8 mouse cellular contexts compared by ENCODE assay signal in the genomic region with DNA sequence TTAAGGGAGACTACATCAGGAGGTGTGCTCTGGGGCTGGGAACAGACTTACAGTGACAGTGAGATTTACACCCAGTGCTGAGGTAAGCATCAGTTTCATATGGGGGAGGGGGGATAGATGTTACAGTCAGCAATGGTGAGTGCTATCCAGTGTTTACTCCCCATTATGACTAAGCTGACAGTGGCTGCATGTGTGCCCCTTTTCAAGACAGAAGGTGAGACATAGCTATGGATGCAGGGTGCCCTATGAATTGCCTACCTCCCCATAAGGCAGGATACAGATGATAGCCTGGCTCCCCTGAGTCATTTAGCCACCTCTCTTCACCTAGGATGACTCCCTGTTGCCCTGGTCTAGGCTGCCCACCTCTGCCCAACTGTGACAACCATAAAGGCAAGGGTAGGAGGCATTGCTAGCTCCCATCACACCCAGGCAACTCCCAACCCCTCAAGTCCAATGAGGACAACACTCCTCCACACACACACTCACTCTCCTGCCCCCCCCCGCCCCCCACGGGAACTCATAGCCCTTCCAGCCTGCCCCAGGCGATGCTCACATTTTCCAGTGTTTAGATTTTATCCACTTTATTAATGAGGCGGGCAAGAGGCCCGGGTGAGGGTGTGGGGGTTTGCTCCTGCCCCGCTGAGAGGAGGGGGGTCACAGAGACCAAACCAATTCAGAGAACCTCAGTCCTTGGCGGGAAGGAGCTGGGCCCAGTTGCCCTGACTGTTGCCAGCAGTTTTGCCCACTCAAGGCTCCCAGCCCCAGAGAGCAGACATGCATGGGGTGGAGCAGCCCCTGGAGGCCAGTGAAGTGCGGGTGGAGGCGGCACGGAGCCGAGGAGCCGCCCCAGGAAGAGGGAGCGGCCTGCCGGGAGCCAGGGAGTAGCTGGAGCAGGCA. TPM values are rescaled to one million over a fixed set of nuclear protein-coding genes. Genes with fewer than 3 reads are reported as not detected.
A peak's percentile ranks its signal among the peaks of the same experiment; 100 is the strongest.
DNase-seq lines count a peak whose midpoint lies in the region; ATAC-seq and TF ChIP-seq lines count a peak whose summit lies in the region.

Gene Ptger1, plus strand, starts transcription at position 710 of the 897 bp plus-strand sequence.

- no peak for ATAC-seq in forebrain, embryonic 12.5 days (ENCODE audit: low FRiP score)
- ATAC-seq in stomach, postnatal 0 days (ENCODE audit: low FRiP score, low TSS enrichment) = peak; percentile 55

- no peaks in the 10 kb centered on the region for H3K9me3 ChIP-seq in forebrain, embryonic 12.5 days
- H3K9me3 ChIP-seq in stomach, postnatal 0 days (ENCODE audit: control insufficient read depth, low read length) = no peaks in the 10 kb centered on the region

- 0 out of 2 replicates have a peak within 1 kb of the TSS, but pooled peaks have one; percentile 31 for H3K27ac ChIP-seq in forebrain, embryonic 12.5 days
- H3K27ac ChIP-seq in stomach, postnatal 0 days (replicated peaks) = peak within 1 kb of the TSS; percentile 76

- DNase-seq in ovary, adult 18-20 months (ENCODE audit: low spot score) = peak; percentile 47
- DNase-seq in ovary, postnatal 14 days (ENCODE audit: low spot score) = no peak
- peak; percentile 72 to 74 for DNase-seq in heart, postnatal 14 days
- peak; percentile 73 to 81 for DNase-seq in kidney, postnatal 4 days
- peak; percentile 77 for DNase-seq in stomach, postnatal 0 days (ENCODE audit: low spot score)
- DNase-seq in T-cell, adult 2 months (ENCODE audit: low spot score) = no peak
- no peak for DNase-seq in left cerebral cortex, postnatal 14 days (ENCODE audit: low spot score in 2 of 2)

- no peak within 1 kb of the TSS for H3K4me2 ChIP-seq in forebrain, embryonic 12.5 days
- H3K4me2 ChIP-seq in stomach, postnatal 0 days (replicated peaks; ENCODE audit: low read depth) = peak within 1 kb of the TSS; percentile 66

- H3K27me3 ChIP-seq in forebrain, embryonic 12.5 days = peaks cover 12% of the 10 kb centered on the region
- H3K27me3 ChIP-seq in stomach, postnatal 0 days (ENCODE audit: control insufficient read depth, insufficient read depth, low read length) = no peaks in the 10 kb centered on the region

- TF ChIP-seq CTCF in stomach, postnatal 0 days (IDR thresholded peaks at IDR 0.05; ENCODE audit: low read depth) = peak; percentile 47

- peaks cover 41% of the 10 kb centered on the region for H3K4me1 ChIP-seq in forebrain, embryonic 12.5 days
- H3K4me1 ChIP-seq in stomach, postnatal 0 days (replicated peaks; ENCODE audit: control insufficient read depth, insufficient read depth) = peaks cover 31% of the 10 kb centered on the region

- H3K36me3 ChIP-seq in forebrain, embryonic 12.5 days (replicated peaks) = peaks cover 36% of the 10 kb centered on the region
- peaks cover 14% of the 10 kb centered on the region for H3K36me3 ChIP-seq in stomach, postnatal 0 days (ENCODE audit: control insufficient read depth, insufficient read depth, low read length)

- no peak within 1 kb of the TSS for H3K9ac ChIP-seq in forebrain, embryonic 12.5 days
- H3K9ac ChIP-seq in stomach, postnatal 0 days (ENCODE audit: low read length) = peak within 1 kb of the TSS; percentile 51

- no peak for TF ChIP-seq EP300 in stomach, postnatal 0 days (optimal IDR thresholded peaks at IDR 0.05)

- H3K4me3 ChIP-seq in forebrain, embryonic 12.5 days (replicated peaks) = no peak within 1 kb of the TSS
- H3K4me3 ChIP-seq in stomach, postnatal 0 days (ENCODE audit: low read depth, low read length) = peak within 1 kb of the TSS; percentile 17; the same call in 1 of the 2 replicates

- intact Hi-C loops in heart, postnatal 14 days (cut with DNase I) = loop anchor here (10.0 kb wide), 1 partner anchor 59 kb away; no protein-coding TSS in a partner anchor
- intact Hi-C loops in left cerebral cortex, postnatal 14 days (cut with DNase I) = no loop called here

- 47% methylated on average over 14 of the region's 14 CpGs for WGBS in forebrain, embryonic 12.5 days
- 12% methylated on average over 14 of the region's 14 CpGs for WGBS in stomach, postnatal 0 days

RNA-seq across cellular contexts. Expression of gene Ptger1, which starts in this region (rescaled TPM):
- 0.91 and 0.96 TPM in 2 replicates for polyA plus RNA-seq in forebrain, embryonic 12.5 days (2016; fragmentation: Nextera tagmentation; extraction: Ambion mirVana)
- under 1 TPM; 0.44 to 0.53 TPM for total RNA-seq in heart, postnatal 14 days (2021)
- 5.6 and 5.9 TPM in 2 replicates for polyA plus RNA-seq in stomach, postnatal 0 days (2015; fragmentation: Nextera tagmentation; extraction: Ambion mirVana)
- total RNA-seq in left cerebral cortex, postnatal 14 days (2021) = 1 to 10 TPM; 1.4 to 1.5 TPM

Comparison
In these comparisons a context has a peak if more than half of its experiments do, and no peak if none do; other contexts are left out.
1. DNase-seq: peak in ovary, adult 18-20 months (single experiment), kidney, postnatal 4 days (2 of 2) and stomach, postnatal 0 days (single experiment); none in ovary, postnatal 14 days (single experiment), T-cell, adult 2 months (single experiment) and left cerebral cortex, postnatal 14 days (0 of 2).
2. Peak in DNase-seq in heart, postnatal 14 days; RNA of the gene not detected or under 1 TPM.